Comparison of ENCODE assay signal across 10 mouse cellular contexts in genomic region chr16:50462226-50462870, GRCm38 (mm10). TPM values are rescaled to one million over a fixed set of nuclear protein-coding genes. Genes with fewer than 3 reads are reported as not detected.
DNase-seq lines count a peak whose midpoint lies in the region; ATAC-seq and TF ChIP-seq lines count a peak whose summit lies in the region.
"Had no signal": no experiment of that assay in that cellular context is flagged by ENCODE, and none has a peak within 500 bp of the region (broad histone marks: within the 10 kb centered on the region; RNA-seq: fewer than 3 reads in every experiment).

No protein-coding gene starts in this region.

- H3K9me3 ChIP-seq in heart, embryonic 12.5 days (replicated peaks) = no peaks in the 10 kb centered on the region
- H3K9me3 ChIP-seq in lung, embryonic 16.5 days (ENCODE audit: control insufficient read depth, low read length) = no peaks in the 10 kb centered on the region
- H3K9me3 ChIP-seq in neural tube, embryonic 12.5 days = no peaks in the 10 kb centered on the region
- H3K9me3 ChIP-seq: lung, embryonic 15.5 days had no signal

- 30% methylated on average over 10 of the region's 10 CpGs for WGBS in heart, embryonic 12.5 days
- WGBS in lung, embryonic 16.5 days = 28% methylated on average over 10 of the region's 10 CpGs
- 33% methylated on average over 10 of the region's 10 CpGs for WGBS in lung, adult 2 months
- WGBS in neural tube, embryonic 12.5 days = 28% methylated on average over 10 of the region's 10 CpGs

- TF ChIP-seq POLR2A in lung, adult 2 months (IDR thresholded peaks at IDR 0.05; ENCODE audit: borderline replicate concordance, extremely low read depth, low read depth, low read length) = no peak

- no peak for DNase-seq in heart, postnatal 10 days
- no peak for DNase-seq in lung, adult 2 months
- peak; percentile 3 for DNase-seq in brain, adult 2 months (ENCODE audit: low read depth, low spot score)
- no peak for DNase-seq in left cerebral cortex, postnatal 25 days (ENCODE audit: low spot score in 2 of 2)
- DNase-seq: right cerebral cortex, postnatal 25 days had no signal

- H3K27me3 ChIP-seq in heart, embryonic 12.5 days (replicated peaks) = no peaks in the 10 kb centered on the region
- H3K27me3 ChIP-seq in lung, embryonic 16.5 days (ENCODE audit: control insufficient read depth, insufficient read depth, low read depth, low read length) = no peaks in the 10 kb centered on the region
- H3K27me3 ChIP-seq in neural tube, embryonic 12.5 days (replicated peaks) = no peaks in the 10 kb centered on the region
- H3K27me3 ChIP-seq: lung, embryonic 15.5 days had no signal

- H3K27ac ChIP-seq in heart, embryonic 12.5 days (ENCODE audit: poor library complexity, severe bottlenecking) = no peak overlapping the region
- H3K27ac ChIP-seq in lung, embryonic 16.5 days (ENCODE audit: low read length) = no peak overlapping the region
- no peak overlapping the region for H3K27ac ChIP-seq in neural tube, embryonic 12.5 days
- H3K27ac ChIP-seq: lung, embryonic 15.5 days had no signal

- H3K4me2 ChIP-seq in heart, embryonic 12.5 days = peak overlapping the region; percentile 49
- H3K4me2 ChIP-seq in lung, embryonic 16.5 days (ENCODE audit: low read depth, low read length) = peak overlapping the region; percentile 14; the same call in 1 of the 2 replicates
- H3K4me2 ChIP-seq in neural tube, embryonic 12.5 days (replicated peaks) = peak overlapping the region; percentile 35
- H3K4me2 ChIP-seq: lung, embryonic 15.5 days had no signal

- H3K4me3 ChIP-seq in heart, embryonic 12.5 days = no peak overlapping the region
- H3K4me3 ChIP-seq in lung, embryonic 16.5 days (ENCODE audit: low read length) = no peak overlapping the region
- no peak overlapping the region for H3K4me3 ChIP-seq in lung, adult 2 months (replicated peaks; ENCODE audit: extremely low read depth, low read depth, low read length)
- no peak overlapping the region for H3K4me3 ChIP-seq in neural tube, embryonic 12.5 days
- H3K4me3 ChIP-seq: lung, embryonic 15.5 days had no signal

- H3K9ac ChIP-seq in heart, embryonic 12.5 days = no peak overlapping the region
- H3K9ac ChIP-seq in lung, embryonic 16.5 days (ENCODE audit: low read length) = no peak overlapping the region
- no peak overlapping the region for H3K9ac ChIP-seq in neural tube, embryonic 12.5 days
- H3K9ac ChIP-seq: lung, embryonic 15.5 days had no signal

- no peak for ATAC-seq in heart, embryonic 12.5 days (ENCODE audit: insufficient number of reproducible peaks, low FRiP score)
- ATAC-seq in lung, embryonic 16.5 days (ENCODE audit: low read depth) = peak; percentile 56; the same call in 1 of the 2 replicates
- ATAC-seq in neural tube, embryonic 12.5 days (ENCODE audit: low FRiP score, low read depth) = no peak
- ATAC-seq in cerebellum, adult (ENCODE audit: insufficient number of reproducible peaks, low FRiP score, low TSS enrichment) = no peak

- intact Hi-C loops in heart, postnatal 10 days (cut with DNase I) = no loop called here
- intact Hi-C loops in left cerebral cortex, postnatal 25 days (cut with DNase I) = no loop called here

- H3K36me3 ChIP-seq in heart, embryonic 12.5 days = no peaks in the 10 kb centered on the region
- H3K36me3 ChIP-seq in lung, embryonic 16.5 days (ENCODE audit: control insufficient read depth, insufficient read depth, low read length) = no peaks in the 10 kb centered on the region
- no peaks in the 10 kb centered on the region for H3K36me3 ChIP-seq in neural tube, embryonic 12.5 days
- H3K36me3 ChIP-seq: lung, embryonic 15.5 days had no signal

- TF ChIP-seq CTCF in lung, adult 2 months (IDR thresholded peaks at IDR 0.05; ENCODE audit: insufficient read depth, low read length) = no peak

- 0 out of 2 replicates have a peak, but pooled peaks cover 6% of the 10 kb centered on the region for H3K4me1 ChIP-seq in heart, embryonic 12.5 days (replicated peaks)
- no peaks in the 10 kb centered on the region for H3K4me1 ChIP-seq in lung, embryonic 16.5 days (replicated peaks; ENCODE audit: control insufficient read depth, insufficient read depth, low read length)
- no peaks in the 10 kb centered on the region; the same call in 1 of the 2 replicates for H3K4me1 ChIP-seq in lung, adult 2 months (ENCODE audit: control insufficient read depth, insufficient read depth, low read length)
- H3K4me1 ChIP-seq in neural tube, embryonic 12.5 days = 0 out of 2 replicates have a peak, but pooled peaks cover 6% of the 10 kb centered on the region
- H3K4me1 ChIP-seq: lung, embryonic 15.5 days had no signal

RNA-seq across cellular contexts. Expression of gene Bbx, which starts 30.2 kb away (rescaled TPM):
- 37.7 and 39.5 TPM in 2 replicates for polyA plus RNA-seq in heart, embryonic 12.5 days (2016; fragmentation: Nextera tagmentation; extraction: Ambion mirVana)
- total RNA-seq in heart, postnatal 10 days (2021) = 10 to 100 TPM; 17.3 to 18.9 TPM
- polyA plus RNA-seq in lung, embryonic 16.5 days (2015; fragmentation: Nextera tagmentation; extraction: Ambion mirVana) = 39.5 and 43.1 TPM in 2 replicates
- polyA plus RNA-seq in lung, adult 2 months (2012; rRNA removed) = 5.3 and 6.8 TPM in 2 replicates
- polyA plus RNA-seq in neural tube, embryonic 12.5 days (2016; fragmentation: Nextera tagmentation; extraction: Ambion mirVana) = 24.8 and 29.2 TPM in 2 replicates
- 10 to 100 TPM; 17.1 to 20.0 TPM for total RNA-seq in left cerebral cortex, postnatal 25 days (2021)
